Mouse (Mus musculus) forebrain, embryonic 12.5 days (tissue): ENCODE data around the gene Btbd3. TPM values are rescaled to one million over a fixed set of nuclear protein-coding genes. Genes with fewer than 3 reads are reported as not detected.
A peak's percentile ranks its signal among the peaks of the same experiment; 100 is the strongest.

Experiments used
- ATAC-seq: fragments of 200-750 bp; cut with Nextera tagmentation; 2 replicates; pipeline ENCODE4 v1.8.0; 2017; ENCODE audit warnings: moderate TSS enrichment; ENCODE audit not compliant: low FRiP score
- H3K27ac ChIP-seq: fragments of 300-500 bp; sonication (generic); 2 replicates; pipeline ENCODE4 v1.5.1; 2016; ENCODE audit warnings: mild to moderate bottlenecking
- H3K27me3 ChIP-seq: fragments of 300-500 bp; sonication (generic); 2 replicates; pipeline ENCODE4 v1.6.1; 2016; ENCODE audit warnings: mild to moderate bottlenecking
- H3K36me3 ChIP-seq: fragments of 300-500 bp; sonication (generic); replicated peaks from 2 replicates; pipeline ENCODE4 v1.6.1; 2016; ENCODE audit warnings: mild to moderate bottlenecking
- H3K4me1 ChIP-seq: fragments of 300-500 bp; sonication (generic); 2 replicates; pipeline ENCODE4 v1.6.1; 2016
- H3K4me2 ChIP-seq: fragments of 300-500 bp; sonication (generic); 2 replicates; pipeline ENCODE4 v1.6.1; 2016; ENCODE audit warnings: mild to moderate bottlenecking, moderate library complexity
- H3K4me3 ChIP-seq: fragments of 300-500 bp; sonication (generic); replicated peaks from 2 replicates; pipeline ENCODE4 v1.5.1; 2016; ENCODE audit warnings: mild to moderate bottlenecking
- H3K9ac ChIP-seq: fragments of 300-500 bp; sonication (generic); 2 replicates; pipeline ENCODE4 v1.6.1; 2016; ENCODE audit warnings: mild to moderate bottlenecking
- H3K9me3 ChIP-seq: fragments of 300-500 bp; sonication (generic); 2 replicates; pipeline ENCODE4 v1.6.1; 2016
- WGBS: fragments of 180-500 bp; shearing (Covaris S2); methylation state at CpG from one replicate; pipeline ENCODE4 v1.1.7; 2016; 5-methylcytosine and 5-hydroxymethylcytosine counted together
- polyA plus RNA-seq: library from polyadenylated mRNA; unstranded; fragments of >200 nt; fragmentation: Nextera tagmentation; extraction: Ambion mirVana; gene quantifications from 2 replicates; pipeline ENCODE4 v1.2.1, GENCODE M21; 2016

Btbd3 gene
- polyA plus RNA-seq, 1 experiment from 2014 or later: 15.3 TPM

DNA sequence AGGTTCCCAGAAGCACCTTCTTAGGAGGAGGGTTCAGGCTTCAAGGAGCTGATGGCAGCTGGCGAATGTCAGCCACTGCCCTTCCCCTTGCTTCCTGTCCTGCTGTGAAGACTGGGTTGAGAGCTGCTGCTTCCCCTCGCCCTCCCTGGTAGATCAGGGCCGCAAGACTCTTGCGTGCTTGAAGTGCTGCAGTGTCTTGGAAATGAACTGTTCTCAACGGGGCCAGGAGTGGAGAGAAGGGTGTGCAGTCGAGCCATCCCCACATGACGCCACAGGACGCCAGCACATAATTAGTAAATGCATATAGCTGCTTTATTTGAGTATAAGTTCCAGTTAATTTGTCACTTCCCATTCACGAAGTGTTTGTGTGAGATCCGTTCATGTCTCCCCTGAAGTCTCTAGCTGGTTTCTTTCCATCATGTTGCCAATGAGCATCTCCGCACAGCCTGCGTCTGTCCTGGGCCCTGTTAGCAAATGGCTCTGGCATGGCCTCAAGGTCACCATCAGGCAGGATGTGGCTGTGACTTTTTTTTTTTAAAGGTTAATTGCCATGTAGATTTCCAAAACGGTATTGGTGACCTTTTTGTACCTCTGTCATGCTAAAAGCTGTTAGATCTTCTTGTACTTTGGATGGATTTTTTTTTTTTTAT lies 9.1 kb downstream of the Btbd3 start:
- H3K27ac ChIP-seq: no peak overlapping the region
- H3K4me3 ChIP-seq: no peak overlapping the region
- H3K4me2 ChIP-seq: no peak overlapping the region
- WGBS: 38% methylated on average over 13 of the region's 13 CpGs
- no peak overlapping the region for H3K9ac ChIP-seq
- H3K27me3 ChIP-seq: no peaks in the 10 kb centered on the region
- no peak; the same call in 1 of the 2 replicates for ATAC-seq
- H3K36me3 ChIP-seq: no peaks in the 10 kb centered on the region
- H3K4me1 ChIP-seq: peaks cover 36% of the 10 kb centered on the region
- H3K9me3 ChIP-seq: no peaks in the 10 kb centered on the region

DNA sequence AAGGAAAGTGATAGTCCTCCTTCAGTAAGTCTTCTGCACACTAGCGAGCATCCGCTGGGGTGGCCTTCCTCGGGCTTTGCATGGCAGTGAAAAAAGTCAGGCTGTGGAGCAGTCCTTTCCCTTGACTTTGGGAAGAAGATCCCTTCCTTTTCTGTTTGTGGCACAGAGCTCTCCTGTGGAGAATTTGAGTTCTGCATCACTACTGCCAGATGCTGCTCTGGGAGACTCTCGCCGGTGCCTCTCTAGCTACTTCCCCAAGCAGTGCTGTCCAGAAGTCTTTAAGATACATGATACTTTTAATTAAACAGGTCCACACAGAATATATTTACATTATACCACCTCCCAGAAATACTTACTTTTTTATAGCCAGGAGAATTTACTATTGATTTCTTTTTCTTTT lies 10.3 kb downstream of the Btbd3 start:
- 68% methylated on average over 5 of the region's 5 CpGs for WGBS
- Histone ChIP-seq H3K27me3 (no peaks in the 10 kb centered on the region), H3K4me3 (no peak overlapping the region)

DNA sequence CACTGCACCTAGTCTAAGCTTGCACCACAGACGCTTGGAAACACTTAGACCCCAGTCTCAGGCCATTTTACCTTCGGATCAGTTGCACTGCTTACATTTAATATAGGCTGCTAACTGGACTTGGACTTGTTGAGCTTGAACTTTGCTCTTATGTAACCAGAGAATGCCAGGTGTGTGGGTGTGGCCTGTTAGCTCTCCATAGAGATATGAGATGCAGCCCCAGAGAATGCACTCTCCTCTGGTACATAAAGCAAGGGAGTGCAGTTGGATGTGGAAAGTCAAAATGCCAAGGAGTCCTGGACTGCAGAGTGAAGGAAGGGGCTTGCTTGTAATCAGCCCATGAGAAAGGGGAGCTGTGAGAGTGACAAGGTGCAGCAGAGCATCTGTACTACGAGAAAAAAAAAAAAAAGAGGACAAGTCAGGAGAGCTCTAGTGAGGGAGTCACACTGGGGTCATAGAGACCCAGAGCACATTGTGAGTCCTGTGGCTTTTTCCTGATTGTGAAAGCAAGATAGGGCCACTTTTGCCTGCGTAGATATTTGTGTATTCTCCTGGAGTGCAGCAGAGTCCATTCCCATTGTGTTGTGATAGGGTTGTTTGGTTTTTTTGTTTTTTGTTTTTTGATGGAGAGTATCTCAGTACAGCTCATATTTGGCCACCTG lies 11.6 kb downstream of the Btbd3 start:
- no peak overlapping the region for H3K4me3 ChIP-seq
- no peaks in the 10 kb centered on the region for H3K9me3 ChIP-seq
- H3K36me3 ChIP-seq: no peaks in the 10 kb centered on the region
- no peak for ATAC-seq
- peaks cover 32% of the 10 kb centered on the region for H3K4me1 ChIP-seq
- no peak overlapping the region for H3K9ac ChIP-seq
- 0 out of 2 replicates have a peak overlapping the region, but pooled peaks have one; percentile 3 for H3K4me2 ChIP-seq
- no peak overlapping the region for H3K27ac ChIP-seq
- H3K27me3 ChIP-seq: no peaks in the 10 kb centered on the region
- 68% methylated on average over 4 of the region's 4 CpGs for WGBS

More for the DNA sequence above, 10.3 kb downstream of the Btbd3 start:
- H3K9ac ChIP-seq: no peak overlapping the region
- peaks cover 32% of the 10 kb centered on the region for H3K4me1 ChIP-seq
- H3K36me3 ChIP-seq: no peaks in the 10 kb centered on the region
- no peak overlapping the region for H3K27ac ChIP-seq
- H3K4me2 ChIP-seq: no peak overlapping the region
- H3K9me3 ChIP-seq: no peaks in the 10 kb centered on the region
- ATAC-seq: no peak

DNA sequence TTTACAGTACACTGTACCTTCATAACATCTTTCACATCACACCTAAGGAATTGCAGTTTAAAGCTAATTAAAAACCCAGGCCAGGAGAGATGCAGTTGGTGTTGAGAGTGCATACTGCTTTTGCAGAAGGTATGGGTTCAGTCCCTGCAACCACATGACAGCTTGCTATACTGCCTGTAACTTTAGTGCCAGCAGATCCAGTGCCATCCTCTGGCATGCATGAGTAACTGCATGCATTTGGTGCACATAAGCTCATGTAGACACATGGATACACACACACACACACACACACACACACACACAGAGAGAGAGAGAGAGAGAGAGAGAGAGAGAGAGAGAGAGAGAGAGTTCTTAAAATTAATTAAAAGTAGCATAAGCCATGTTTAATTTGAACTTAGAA lies 13.0 kb downstream of the Btbd3 start:
- Histone ChIP-seq H3K27ac (no peak overlapping the region), H3K9me3 (no peaks in the 10 kb centered on the region), H3K4me3 (no peak overlapping the region), H3K4me2 (no peak overlapping the region), H3K27me3 (no peaks in the 10 kb centered on the region), H3K36me3 (no peaks in the 10 kb centered on the region), H3K9ac (no peak overlapping the region), H3K4me1 (peaks cover 37% of the 10 kb centered on the region)
- no peak for ATAC-seq

DNA sequence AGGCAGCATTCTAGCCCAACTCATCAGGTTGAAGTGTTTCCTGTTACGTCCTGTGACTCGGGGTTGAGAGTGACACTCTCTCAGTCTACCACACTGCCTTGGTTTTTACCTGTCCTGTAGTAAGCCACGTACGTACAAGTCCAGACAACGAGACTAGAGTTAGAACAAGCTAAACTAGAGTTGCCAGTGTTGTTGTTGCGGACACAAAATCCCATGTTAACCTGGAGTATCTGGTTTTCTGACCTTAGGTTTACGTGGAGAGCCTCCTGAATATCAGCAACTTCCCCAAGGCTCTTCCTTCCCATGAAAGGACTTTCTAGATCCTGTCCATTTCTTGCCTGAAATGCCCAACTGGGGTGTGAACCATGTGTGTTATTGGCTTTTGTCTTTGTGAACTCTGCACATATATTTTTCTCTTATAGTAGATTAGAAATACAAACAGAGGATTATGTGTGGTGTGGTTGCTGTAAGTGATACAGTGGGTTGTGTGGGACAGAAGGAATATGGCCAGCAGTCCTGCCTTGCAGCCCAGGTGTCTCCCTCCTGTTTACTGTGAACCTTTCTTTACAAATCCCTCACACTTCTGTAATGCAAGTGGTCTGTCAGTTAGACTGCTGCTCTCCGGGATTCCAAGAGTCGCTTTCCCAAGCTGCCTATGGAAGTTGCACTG lies 17.2 kb downstream of the Btbd3 start:
- no peaks in the 10 kb centered on the region for H3K27me3 ChIP-seq
- no peaks in the 10 kb centered on the region for H3K36me3 ChIP-seq
- no peak overlapping the region for H3K4me3 ChIP-seq
- no peak overlapping the region for H3K27ac ChIP-seq
- 90% methylated on average over 9 of the region's 9 CpGs for WGBS
- no peak overlapping the region for H3K9ac ChIP-seq
- ATAC-seq: no peak
- H3K4me1 ChIP-seq: peaks cover 22% of the 10 kb centered on the region
- H3K9me3 ChIP-seq: no peaks in the 10 kb centered on the region
- H3K4me2 ChIP-seq: no peak overlapping the region

DNA sequence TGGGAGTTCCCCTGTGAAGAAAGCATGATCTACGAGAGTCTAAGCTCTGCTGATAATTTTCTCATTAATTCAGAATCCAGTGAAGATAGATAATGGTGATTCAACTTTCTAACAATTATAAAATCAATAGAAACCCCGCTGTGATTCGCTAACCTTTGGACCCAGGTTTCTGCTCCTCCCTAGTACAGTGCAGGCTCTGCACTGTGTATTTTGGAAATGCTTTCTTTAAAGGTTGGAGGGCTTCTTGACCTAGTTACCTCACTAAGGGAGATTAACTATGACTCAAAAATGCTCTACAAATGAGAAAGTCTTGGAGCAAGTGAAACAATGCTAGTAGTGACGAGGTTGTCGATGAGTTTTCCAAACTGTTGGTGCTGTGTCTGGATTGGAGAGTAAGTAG lies 17.7 kb downstream of the Btbd3 start:
- Histone ChIP-seq H3K4me2 (no peak overlapping the region), H3K9ac (no peak overlapping the region), H3K36me3 (no peaks in the 10 kb centered on the region), H3K27me3 (no peaks in the 10 kb centered on the region), H3K4me1 (peaks cover 28% of the 10 kb centered on the region), H3K27ac (no peak overlapping the region), H3K4me3 (no peak overlapping the region), H3K9me3 (no peaks in the 10 kb centered on the region)
- WGBS: 80% methylated on average over 5 of the region's 5 CpGs
- ATAC-seq: no peak

DNA sequence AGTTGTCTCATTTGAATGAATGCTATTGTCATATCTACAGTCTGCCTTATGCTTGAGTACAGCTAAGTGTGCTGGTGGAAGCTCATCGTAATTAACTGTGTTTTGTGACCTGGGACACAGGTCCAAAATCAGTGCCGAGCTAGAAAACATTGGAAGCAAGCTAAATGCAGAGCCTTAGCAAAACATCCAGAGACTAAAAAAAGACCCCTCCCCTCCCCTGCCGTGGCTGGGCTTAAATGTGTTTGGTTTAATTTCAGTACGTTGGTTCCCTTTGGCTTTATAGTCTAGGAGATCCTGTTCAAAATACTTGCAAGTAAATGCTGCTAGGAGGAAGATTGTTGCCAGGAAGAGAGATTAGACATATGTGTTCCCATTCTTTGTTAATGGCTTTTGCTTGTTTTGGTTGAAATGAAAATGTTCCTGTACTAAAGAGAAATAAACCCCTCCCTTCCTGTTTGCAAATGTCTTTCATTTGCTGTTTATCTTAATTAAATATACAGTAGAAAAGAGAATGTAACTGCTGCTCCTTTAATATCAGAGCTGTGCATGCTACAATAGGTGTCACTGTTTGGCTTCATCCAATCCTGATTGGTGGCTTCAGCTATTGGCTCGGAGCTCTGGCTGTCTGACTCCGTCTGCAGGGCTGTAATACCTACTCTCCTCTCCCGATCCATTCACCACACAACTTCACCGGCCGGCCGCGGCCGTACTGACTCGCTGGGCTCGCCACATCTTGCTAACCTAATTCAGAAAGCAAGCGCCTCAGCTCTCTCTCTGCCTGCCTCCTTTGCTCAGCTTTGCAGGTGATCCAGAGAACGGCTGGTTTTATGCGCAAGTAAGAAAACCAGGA lies 21.7 kb downstream of the Btbd3 start:
- peaks cover 5% of the 10 kb centered on the region; the same call in 1 of the 2 replicates for H3K36me3 ChIP-seq
- no peaks in the 10 kb centered on the region for H3K27me3 ChIP-seq
- peaks cover 40% of the 10 kb centered on the region for H3K4me1 ChIP-seq
- no peak overlapping the region for H3K27ac ChIP-seq
- no peak overlapping the region for H3K9ac ChIP-seq
- 12% methylated on average over 17 of the region's 17 CpGs for WGBS
- H3K4me2 ChIP-seq: peak overlapping the region; percentile 51
- ATAC-seq: peak; percentile 90
- peak overlapping the region; percentile 29 for H3K4me3 ChIP-seq
- no peaks in the 10 kb centered on the region for H3K9me3 ChIP-seq

DNA sequence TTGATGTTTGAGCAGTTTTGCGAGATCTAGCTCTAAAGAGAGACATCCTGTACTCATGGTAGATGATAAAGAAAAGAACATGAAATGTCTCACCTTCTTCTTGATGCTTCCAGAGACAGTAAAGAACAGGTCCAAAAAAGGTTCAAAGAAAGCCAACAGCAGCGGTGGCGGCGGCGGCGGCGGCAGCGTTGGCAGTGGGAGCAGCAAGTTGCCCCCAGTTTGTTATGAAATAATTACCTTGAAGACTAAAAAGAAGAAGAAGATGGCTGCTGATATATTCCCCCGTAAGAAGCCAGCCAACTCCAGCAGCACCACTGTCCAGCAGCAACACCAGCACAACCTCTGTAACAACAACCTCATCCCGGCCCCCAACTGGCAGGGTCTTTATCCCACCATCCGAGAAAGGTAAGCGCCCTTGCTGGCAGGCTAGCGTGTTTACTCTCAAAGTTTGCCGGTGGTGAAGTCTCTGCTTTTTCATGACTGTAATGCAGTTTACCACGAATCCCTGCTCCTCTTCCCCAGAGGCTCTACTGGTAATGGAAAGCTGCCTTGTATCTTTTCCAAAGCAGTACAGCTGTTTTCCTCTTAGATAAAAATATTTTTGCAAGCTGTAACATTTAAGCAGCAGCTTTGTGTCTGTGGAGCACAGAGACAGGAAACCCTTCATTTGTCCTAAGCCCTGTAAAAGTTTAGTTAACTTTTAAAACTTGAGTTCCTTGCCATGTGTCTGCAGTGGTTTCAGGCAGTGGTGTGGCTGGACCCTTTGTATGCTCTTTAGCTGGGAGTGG lies 22.7 kb downstream of the Btbd3 start:
- Histone ChIP-seq H3K27me3 (no peaks in the 10 kb centered on the region), H3K36me3 (peaks cover 14% of the 10 kb centered on the region), H3K4me3 (peak overlapping the region; percentile 29), H3K9ac (no peak overlapping the region), H3K27ac (no peak overlapping the region), H3K4me1 (peaks cover 35% of the 10 kb centered on the region), H3K9me3 (no peaks in the 10 kb centered on the region), H3K4me2 (peak overlapping the region; percentile 51)
- no peak for ATAC-seq
- 65% methylated on average over 15 of the region's 15 CpGs for WGBS

DNA sequence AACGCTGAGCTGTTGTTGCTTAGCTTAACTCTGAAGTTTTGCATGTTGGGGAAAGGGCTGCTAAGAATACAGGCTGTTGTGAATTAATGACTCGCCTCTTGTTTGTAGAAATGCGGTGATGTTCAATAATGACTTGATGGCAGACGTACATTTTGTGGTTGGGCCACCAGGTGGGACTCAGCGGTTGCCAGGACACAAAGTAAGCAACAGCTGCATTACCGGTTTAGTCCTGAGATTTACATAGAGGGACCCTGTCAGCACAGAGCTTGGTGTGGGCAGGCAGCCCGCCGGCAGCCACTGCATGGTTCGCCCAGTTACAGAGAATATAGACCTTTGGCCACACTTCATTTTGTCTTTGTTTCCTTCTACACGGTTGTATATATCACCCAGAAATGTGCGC lies 23.3 kb downstream of the Btbd3 start:
- WGBS: 54% methylated on average over 11 of the region's 11 CpGs
- Histone ChIP-seq H3K4me1 (peaks cover 35% of the 10 kb centered on the region), H3K4me3 (no peak overlapping the region)

DNA sequence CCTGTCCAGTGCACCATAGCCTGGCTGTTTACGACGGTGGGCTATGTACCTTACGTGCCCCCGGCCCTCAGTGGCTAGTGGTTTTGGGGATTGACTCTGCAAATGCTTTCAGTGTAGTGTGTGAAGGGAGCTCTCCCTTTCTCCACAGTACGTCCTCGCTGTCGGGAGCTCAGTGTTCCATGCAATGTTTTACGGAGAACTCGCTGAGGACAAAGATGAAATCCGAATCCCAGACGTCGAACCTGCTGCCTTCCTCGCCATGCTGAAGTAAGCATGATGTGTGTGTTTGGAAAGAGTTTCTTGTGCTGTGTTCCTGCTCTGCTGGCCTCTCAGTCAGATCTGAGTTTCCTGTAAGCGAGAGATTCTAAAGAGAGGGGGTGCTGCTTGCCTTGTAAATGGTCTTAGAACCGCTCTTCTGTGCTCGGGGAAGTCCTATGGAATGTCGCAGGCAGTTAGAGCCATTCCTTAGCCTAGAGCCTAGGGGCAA lies 23.9 kb downstream of the Btbd3 start:
- no peak overlapping the region for H3K27ac ChIP-seq
- no peaks in the 10 kb centered on the region for H3K9me3 ChIP-seq
- no peak overlapping the region for H3K9ac ChIP-seq
- H3K4me3 ChIP-seq: 0 out of 2 replicates have a peak overlapping the region, but pooled peaks have one; percentile 5
- peaks cover 35% of the 10 kb centered on the region for H3K4me1 ChIP-seq
- H3K36me3 ChIP-seq: peaks cover 24% of the 10 kb centered on the region
- 67% methylated on average over 17 of the region's 17 CpGs for WGBS
- peak overlapping the region; percentile 13; the same call in 1 of the 2 replicates for H3K4me2 ChIP-seq
- ATAC-seq: no peak
- H3K27me3 ChIP-seq: no peaks in the 10 kb centered on the region

More for the DNA sequence above, 23.3 kb downstream of the Btbd3 start:
- ATAC-seq: no peak
- Histone ChIP-seq H3K27me3 (no peaks in the 10 kb centered on the region), H3K27ac (no peak overlapping the region), H3K36me3 (peaks cover 19% of the 10 kb centered on the region), H3K4me2 (0 out of 2 replicates have a peak overlapping the region, but pooled peaks have one; percentile 13), H3K9ac (no peak overlapping the region), H3K9me3 (no peaks in the 10 kb centered on the region)

DNA sequence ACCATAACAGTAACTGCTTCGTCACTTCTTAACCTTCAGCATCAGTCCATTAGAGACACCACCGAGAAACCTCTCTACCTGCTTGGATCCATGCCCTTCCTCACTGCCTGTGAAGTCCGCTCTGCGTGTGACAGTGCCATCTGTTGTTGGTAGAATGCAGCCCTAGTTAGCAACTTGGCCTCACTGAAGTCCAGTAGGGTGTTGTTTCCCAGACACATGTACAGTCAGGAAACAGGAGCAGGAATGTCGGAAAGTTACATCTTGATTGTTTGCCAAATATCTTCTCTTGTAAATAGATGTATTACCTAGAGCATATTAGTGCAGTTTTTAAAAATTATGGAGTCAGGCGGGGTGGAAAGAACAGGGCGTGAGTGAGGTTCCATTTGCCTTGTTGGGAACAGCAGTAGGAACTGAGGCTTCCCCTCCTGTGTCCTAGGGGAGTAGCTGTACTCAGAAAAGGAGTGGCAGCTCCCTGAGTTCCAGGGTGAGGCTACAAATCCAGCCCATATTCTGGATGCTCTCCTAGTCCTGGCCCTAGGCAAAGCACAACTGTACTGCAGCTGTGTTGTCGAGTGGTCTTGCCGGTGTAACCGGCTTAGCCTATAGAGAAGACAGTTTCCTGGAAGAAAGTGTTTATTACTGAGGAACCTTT lies 25.3 kb downstream of the Btbd3 start:
- H3K4me3 ChIP-seq: no peak overlapping the region
- no peak overlapping the region for H3K27ac ChIP-seq

More for the DNA sequence above, 25.3 kb downstream of the Btbd3 start:
- H3K4me2 ChIP-seq: no peak overlapping the region
- peaks cover 32% of the 10 kb centered on the region for H3K36me3 ChIP-seq
- H3K9ac ChIP-seq: no peak overlapping the region
- WGBS: 94% methylated on average over 10 of the region's 10 CpGs
- no peak for ATAC-seq
- H3K9me3 ChIP-seq: no peaks in the 10 kb centered on the region
- H3K27me3 ChIP-seq: no peaks in the 10 kb centered on the region
- peaks cover 35% of the 10 kb centered on the region for H3K4me1 ChIP-seq
